Mouse (Mus musculus) thymus, adult 2 months (tissue): ENCODE results near the gene Gpha2.

ENCODE experiments used
- CTCF ChIP-seq: fragments of 200-500 bp; IDR thresholded peaks from 2 replicates; pipeline ENCODE4 v1.5.1; 2012; ENCODE audit warnings: mild to moderate bottlenecking, control low read depth, low read length, moderate library complexity, borderline replicate concordance; ENCODE audit not compliant: control insufficient read depth, poor library complexity, insufficient read depth; ENCODE audit errors: extremely low read depth
- POLR2A ChIP-seq: fragments of 200-500 bp; IDR thresholded peaks from 2 replicates; pipeline ENCODE4 v1.6.1; 2012; ENCODE audit warnings: mild to moderate bottlenecking, low read length, control low read depth, moderate library complexity; ENCODE audit not compliant: control insufficient read depth, poor library complexity, insufficient read depth; ENCODE audit errors: extremely low read depth

DNA sequence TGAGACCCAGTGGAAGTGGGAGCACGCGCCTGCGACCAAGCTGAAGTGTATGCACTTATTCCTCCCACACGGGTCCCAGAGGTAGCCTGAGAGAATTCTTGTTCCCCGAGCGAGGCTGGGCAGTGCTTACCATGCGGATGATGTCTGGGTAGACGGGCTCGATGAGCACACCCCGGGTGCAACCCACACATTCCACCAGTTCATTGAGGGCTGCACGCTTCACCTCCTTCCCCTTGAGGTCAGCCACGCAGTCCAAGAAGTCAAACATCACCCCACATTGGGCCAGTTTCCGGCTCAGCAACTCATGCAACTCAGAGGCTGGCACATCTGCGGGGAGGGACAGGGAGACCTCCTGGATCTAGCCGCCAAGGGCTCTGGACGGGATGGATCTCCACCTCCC, 7.5 kb downstream of the Gpha2 start:
- TF ChIP-seq POLR2A: no peak
- no peak for TF ChIP-seq CTCF
